Mouse (Mus musculus): ENCODE measurements around the gene Vmp1. TPM values are rescaled to one million over a fixed set of nuclear protein-coding genes. Genes with fewer than 3 reads are reported as not detected.

Vmp1 gene
- polyA plus RNA-seq, 1 experiment from 2014 or later: 119 TPM

- Histone ChIP-seq H3K9ac (ENCODE audit: low read length) (no peak overlapping the region), H3K27ac (ENCODE audit: low read depth, low read length) (no peak overlapping the region), H3K9me3 (replicated peaks; ENCODE audit: control insufficient read depth, low read length) (no peaks in the 10 kb centered on the region), H3K4me1 (ENCODE audit: control insufficient read depth, insufficient read depth, low read length) (no peaks in the 10 kb centered on the region), H3K36me3 (ENCODE audit: control insufficient read depth, insufficient read depth, low read length) (peaks cover 10% of the 10 kb centered on the region; the same call in 1 of the 2 replicates), H3K4me3 (ENCODE audit: low read depth, low read length) (no peak overlapping the region), H3K27me3 (replicated peaks; ENCODE audit: control insufficient read depth, insufficient read depth, low read length) (no peaks in the 10 kb centered on the region), H3K4me2 (ENCODE audit: low read length) (no peak overlapping the region)
- 89% methylated on average over 3 of the region's 3 CpGs for WGBS
- ATAC-seq (no peak), DNase-seq (ENCODE audit: low spot score) (no peak)
Observed at GRCm38 (mm10) chr11:86583313-86583825, 100.3 kb downstream of the Vmp1 start.

- Histone ChIP-seq H3K4me2 (ENCODE audit: low read length) (no peak overlapping the region), H3K9ac (ENCODE audit: low read length) (no peak overlapping the region), H3K9me3 (replicated peaks; ENCODE audit: control insufficient read depth, low read length) (no peaks in the 10 kb centered on the region), H3K4me3 (ENCODE audit: low read depth, low read length) (no peak overlapping the region), H3K27ac (ENCODE audit: low read depth, low read length) (no peak overlapping the region), H3K36me3 (ENCODE audit: control insufficient read depth, insufficient read depth, low read length) (peaks cover 10% of the 10 kb centered on the region; the same call in 1 of the 2 replicates), H3K27me3 (replicated peaks; ENCODE audit: control insufficient read depth, insufficient read depth, low read length) (no peaks in the 10 kb centered on the region), H3K4me1 (ENCODE audit: control insufficient read depth, insufficient read depth, low read length) (no peaks in the 10 kb centered on the region)
- DNase-seq (ENCODE audit: low spot score) (no peak), ATAC-seq (no peak)
- 87% methylated on average over 7 of the region's 7 CpGs for WGBS
Observed at GRCm38 (mm10) chr11:86582543-86583260, 100.9 kb downstream of the Vmp1 start.

- no peaks in the 10 kb centered on the region for H3K9me3 ChIP-seq (replicated peaks; ENCODE audit: control insufficient read depth, low read length)
- no peak overlapping the region for H3K4me3 ChIP-seq (ENCODE audit: low read depth, low read length)
- H3K4me2 ChIP-seq (ENCODE audit: low read length): no peak overlapping the region
- DNase-seq (ENCODE audit: low spot score) (no peak), ATAC-seq (no peak)
- no peaks in the 10 kb centered on the region for H3K27me3 ChIP-seq (replicated peaks; ENCODE audit: control insufficient read depth, insufficient read depth, low read length)
- no peak overlapping the region for H3K9ac ChIP-seq (ENCODE audit: low read length)
- H3K36me3 ChIP-seq (ENCODE audit: control insufficient read depth, insufficient read depth, low read length): peaks cover 10% of the 10 kb centered on the region; the same call in 1 of the 2 replicates
- no peaks in the 10 kb centered on the region for H3K4me1 ChIP-seq (ENCODE audit: control insufficient read depth, insufficient read depth, low read length)
- no peak overlapping the region for H3K27ac ChIP-seq (ENCODE audit: low read depth, low read length)
- 93% methylated on average over 12 of the region's 12 CpGs for WGBS
Observed at GRCm38 (mm10) chr11:86581943-86582542, 101.6 kb downstream of the Vmp1 start.

GRCm38 (mm10) chr11:86581250-86581753 lies 102.3 kb downstream of the Vmp1 start:
- Histone ChIP-seq H3K4me2 (ENCODE audit: low read length) (no peak overlapping the region), H3K27ac (ENCODE audit: low read depth, low read length) (no peak overlapping the region), H3K4me3 (ENCODE audit: low read depth, low read length) (no peak overlapping the region), H3K27me3 (replicated peaks; ENCODE audit: control insufficient read depth, insufficient read depth, low read length) (no peaks in the 10 kb centered on the region), H3K9me3 (replicated peaks; ENCODE audit: control insufficient read depth, low read length) (no peaks in the 10 kb centered on the region), H3K36me3 (ENCODE audit: control insufficient read depth, insufficient read depth, low read length) (peaks cover 10% of the 10 kb centered on the region; the same call in 1 of the 2 replicates), H3K9ac (ENCODE audit: low read length) (no peak overlapping the region), H3K4me1 (ENCODE audit: control insufficient read depth, insufficient read depth, low read length) (no peaks in the 10 kb centered on the region)
- DNase-seq (ENCODE audit: low spot score) (no peak), ATAC-seq (no peak)
- WGBS: 78% methylated on average over 11 of the region's 11 CpGs

GRCm38 (mm10) chr11:86580319-86581113 lies 103.1 kb downstream of the Vmp1 start:
- Histone ChIP-seq H3K4me3 (ENCODE audit: low read depth, low read length) (no peak overlapping the region), H3K36me3 (ENCODE audit: control insufficient read depth, insufficient read depth, low read length) (peaks cover 10% of the 10 kb centered on the region; the same call in 1 of the 2 replicates), H3K9ac (ENCODE audit: low read length) (no peak overlapping the region), H3K27ac (ENCODE audit: low read depth, low read length) (no peak overlapping the region), H3K4me1 (ENCODE audit: control insufficient read depth, insufficient read depth, low read length) (no peaks in the 10 kb centered on the region), H3K27me3 (replicated peaks; ENCODE audit: control insufficient read depth, insufficient read depth, low read length) (no peaks in the 10 kb centered on the region), H3K9me3 (replicated peaks; ENCODE audit: control insufficient read depth, low read length) (no peaks in the 10 kb centered on the region), H3K4me2 (ENCODE audit: low read length) (no peak overlapping the region)
- ATAC-seq (no peak), DNase-seq (ENCODE audit: low spot score) (no peak)
- WGBS: 87% methylated on average over 9 of the region's 9 CpGs

GRCm38 (mm10) chr11:86579731-86580318 lies 103.8 kb downstream of the Vmp1 start:
- DNase-seq (ENCODE audit: low spot score): no peak
- no peak overlapping the region for H3K4me3 ChIP-seq (ENCODE audit: low read depth, low read length)
- no peaks in the 10 kb centered on the region for H3K27me3 ChIP-seq (replicated peaks; ENCODE audit: control insufficient read depth, insufficient read depth, low read length)
- no peaks in the 10 kb centered on the region for H3K9me3 ChIP-seq (replicated peaks; ENCODE audit: control insufficient read depth, low read length)
- H3K36me3 ChIP-seq (ENCODE audit: control insufficient read depth, insufficient read depth, low read length): peaks cover 6% of the 10 kb centered on the region; the same call in 1 of the 2 replicates
- ATAC-seq: no peak
- H3K27ac ChIP-seq (ENCODE audit: low read depth, low read length): no peak overlapping the region
- 74% methylated on average over 10 of the region's 10 CpGs for WGBS
- no peaks in the 10 kb centered on the region for H3K4me1 ChIP-seq (ENCODE audit: control insufficient read depth, insufficient read depth, low read length)
- no peak overlapping the region for H3K9ac ChIP-seq (ENCODE audit: low read length)
- no peak overlapping the region for H3K4me2 ChIP-seq (ENCODE audit: low read length)

- Histone ChIP-seq H3K36me3 (ENCODE audit: control insufficient read depth, insufficient read depth, low read length) (0 out of 2 replicates have a peak, but pooled peaks cover 3% of the 10 kb centered on the region), H3K4me3 (ENCODE audit: low read depth, low read length) (no peak overlapping the region), H3K9me3 (replicated peaks; ENCODE audit: control insufficient read depth, low read length) (no peaks in the 10 kb centered on the region), H3K27ac (ENCODE audit: low read depth, low read length) (no peak overlapping the region), H3K27me3 (replicated peaks; ENCODE audit: control insufficient read depth, insufficient read depth, low read length) (no peaks in the 10 kb centered on the region), H3K4me1 (ENCODE audit: control insufficient read depth, insufficient read depth, low read length) (no peaks in the 10 kb centered on the region), H3K9ac (ENCODE audit: low read length) (no peak overlapping the region), H3K4me2 (ENCODE audit: low read length) (no peak overlapping the region)
- no peak for ATAC-seq
- WGBS: 79% methylated on average over 25 of the region's 25 CpGs
- DNase-seq (ENCODE audit: low spot score): no peak
Observed at GRCm38 (mm10) chr11:86578809-86579730, 104.6 kb downstream of the Vmp1 start.
